Mouse (Mus musculus) megakaryocyte, embryonic 14.5 days (primary cell): ENCODE measurements around the gene Lurap1l. TPM values are rescaled to one million over a fixed set of nuclear protein-coding genes. Genes with fewer than 3 reads are reported as not detected.
"Not testable (repeated sequence)": the region's sequence is repeated elsewhere in the genome, so short reads cannot be mapped to it uniquely, and the experiment has no call there.

Source experiments
- H3K27me3 ChIP-seq: replicated peaks from 2 replicates; pipeline ENCODE3; 2012; ENCODE audit warnings: inconsistent platforms
- H3K36me3 ChIP-seq: replicated peaks from 2 replicates; pipeline ENCODE3; 2012; ENCODE audit warnings: low read length, inconsistent platforms, mixed read lengths
- H3K4me1 ChIP-seq: 2 replicates; pipeline ENCODE4 v1.6.1; 2012; ENCODE audit warnings: inconsistent platforms
- H3K4me3 ChIP-seq: replicated peaks from 2 replicates; pipeline ENCODE3; 2012; ENCODE audit warnings: moderate library complexity, mild to moderate bottlenecking, inconsistent platforms
- H3K9me3 ChIP-seq: 2 replicates; pipeline ENCODE4 v1.6.1; 2012; ENCODE audit warnings: inconsistent platforms
- FLI1 ChIP-seq: IDR thresholded peaks from 2 replicates; pipeline ENCODE4 v1.6.1; 2012; ENCODE audit warnings: low read length, inconsistent platforms, mixed read lengths
- GATA1 ChIP-seq: IDR thresholded peaks from 3 replicates; pipeline ENCODE4 v1.6.1; 2012; ENCODE audit warnings: mixed read lengths, low read length, inconsistent platforms, borderline replicate concordance
- polyA plus RNA-seq: library from polyadenylated mRNA; stranded (reverse); fragments of >175 nt; gene quantifications from 2 replicates; pipeline ENCODE4 v1.2.3, GENCODE M21; 2012; ENCODE audit warnings: low replicate concordance; ENCODE audit not compliant: insufficient read depth

Lurap1l gene
- polyA plus RNA-seq, 1 experiment = not detected

GRCm38 (mm10) chr4:80916695-80917094, 6.2 kb downstream of the Lurap1l start:
- Histone ChIP-seq H3K27me3 (peaks cover 7% of the 10 kb centered on the region), H3K4me3 (no peak overlapping the region), H3K4me1 (peaks cover 3% of the 10 kb centered on the region; the same call in 1 of the 2 replicates), H3K9me3 (no peaks in the 10 kb centered on the region), H3K36me3 (no peaks in the 10 kb centered on the region)
- TF ChIP-seq FLI1 (no peak), GATA1 (no peak)

GRCm38 (mm10) chr4:80917128-80917527, 6.7 kb downstream of the Lurap1l start:
- H3K9me3 ChIP-seq, H3K4me3 ChIP-seq, H3K36me3 ChIP-seq, H3K27me3 ChIP-seq, H3K4me1 ChIP-seq: not testable (repeated sequence)

- Histone ChIP-seq H3K27me3 (no peaks in the 10 kb centered on the region), H3K36me3 (no peaks in the 10 kb centered on the region), H3K9me3 (no peaks in the 10 kb centered on the region), H3K4me3 (no peak overlapping the region), H3K4me1 (no peaks in the 10 kb centered on the region)
- TF ChIP-seq GATA1 (no peak), FLI1 (no peak)
Observed at GRCm38 (mm10) chr4:80917812-80918211, 7.4 kb downstream of the Lurap1l start.

GRCm38 (mm10) chr4:80918526-80919129, 8.2 kb downstream of the Lurap1l start:
- Histone ChIP-seq H3K4me1 (no peaks in the 10 kb centered on the region), H3K9me3 (no peaks in the 10 kb centered on the region), H3K27me3 (no peaks in the 10 kb centered on the region), H3K36me3 (no peaks in the 10 kb centered on the region), H3K4me3 (no peak overlapping the region)
- TF ChIP-seq FLI1 (no peak), GATA1 (no peak)

- H3K4me1 ChIP-seq = no peaks in the 10 kb centered on the region
- no peaks in the 10 kb centered on the region for H3K9me3 ChIP-seq
- H3K4me3 ChIP-seq = no peak overlapping the region
- no peaks in the 10 kb centered on the region for H3K36me3 ChIP-seq
- no peaks in the 10 kb centered on the region for H3K27me3 ChIP-seq
- TF ChIP-seq GATA1 = no peak
- TF ChIP-seq FLI1 = no peak
Observed at GRCm38 (mm10) chr4:80919217-80919867, 8.9 kb downstream of the Lurap1l start.

GRCm38 (mm10) chr4:80921646-80922489, 11.4 kb downstream of the Lurap1l start:
- TF ChIP-seq GATA1 (no peak), FLI1 (no peak)
- H3K4me1 ChIP-seq = no peaks in the 10 kb centered on the region
- no peak overlapping the region for H3K4me3 ChIP-seq
- no peaks in the 10 kb centered on the region for H3K9me3 ChIP-seq
- no peaks in the 10 kb centered on the region for H3K27me3 ChIP-seq
- no peaks in the 10 kb centered on the region for H3K36me3 ChIP-seq

- TF ChIP-seq GATA1 (no peak), FLI1 (no peak)
- Histone ChIP-seq H3K27me3 (no peaks in the 10 kb centered on the region), H3K4me1 (no peaks in the 10 kb centered on the region)
Observed at GRCm38 (mm10) chr4:80922654-80923053, 12.2 kb downstream of the Lurap1l start.

GRCm38 (mm10) chr4:80924815-80925214, 14.4 kb downstream of the Lurap1l start:
- H3K4me3 ChIP-seq = no peak overlapping the region
- H3K36me3 ChIP-seq = no peaks in the 10 kb centered on the region
- no peak for TF ChIP-seq FLI1
- TF ChIP-seq GATA1 = no peak
- H3K4me1 ChIP-seq = no peaks in the 10 kb centered on the region
- H3K27me3 ChIP-seq = no peaks in the 10 kb centered on the region
- no peaks in the 10 kb centered on the region for H3K9me3 ChIP-seq

More at GRCm38 (mm10) chr4:80922654-80923053, 12.2 kb downstream of the Lurap1l start:
- Histone ChIP-seq H3K9me3 (no peaks in the 10 kb centered on the region), H3K4me3 (no peak overlapping the region), H3K36me3 (no peaks in the 10 kb centered on the region)

- H3K9me3 ChIP-seq = no peaks in the 10 kb centered on the region
Observed at GRCm38 (mm10) chr4:80925752-80926519, 15.5 kb downstream of the Lurap1l start.

GRCm38 (mm10) chr4:80934749-80935148, 24.3 kb downstream of the Lurap1l start:
- no peaks in the 10 kb centered on the region for H3K9me3 ChIP-seq
- no peak overlapping the region for H3K4me3 ChIP-seq
- no peak for TF ChIP-seq FLI1
- no peak for TF ChIP-seq GATA1
- no peaks in the 10 kb centered on the region for H3K4me1 ChIP-seq
- H3K27me3 ChIP-seq = no peaks in the 10 kb centered on the region
- no peaks in the 10 kb centered on the region for H3K36me3 ChIP-seq

More at GRCm38 (mm10) chr4:80925752-80926519, 15.5 kb downstream of the Lurap1l start:
- Histone ChIP-seq H3K4me3 (no peak overlapping the region), H3K27me3 (no peaks in the 10 kb centered on the region), H3K36me3 (no peaks in the 10 kb centered on the region), H3K4me1 (no peaks in the 10 kb centered on the region)
- TF ChIP-seq GATA1 (no peak), FLI1 (no peak)
